Mouse (Mus musculus): ENCODE data around the gene Gramd1a.
A peak's percentile ranks its signal among the peaks of the same experiment; 100 is the strongest.

The Gramd1a gene

DNA sequence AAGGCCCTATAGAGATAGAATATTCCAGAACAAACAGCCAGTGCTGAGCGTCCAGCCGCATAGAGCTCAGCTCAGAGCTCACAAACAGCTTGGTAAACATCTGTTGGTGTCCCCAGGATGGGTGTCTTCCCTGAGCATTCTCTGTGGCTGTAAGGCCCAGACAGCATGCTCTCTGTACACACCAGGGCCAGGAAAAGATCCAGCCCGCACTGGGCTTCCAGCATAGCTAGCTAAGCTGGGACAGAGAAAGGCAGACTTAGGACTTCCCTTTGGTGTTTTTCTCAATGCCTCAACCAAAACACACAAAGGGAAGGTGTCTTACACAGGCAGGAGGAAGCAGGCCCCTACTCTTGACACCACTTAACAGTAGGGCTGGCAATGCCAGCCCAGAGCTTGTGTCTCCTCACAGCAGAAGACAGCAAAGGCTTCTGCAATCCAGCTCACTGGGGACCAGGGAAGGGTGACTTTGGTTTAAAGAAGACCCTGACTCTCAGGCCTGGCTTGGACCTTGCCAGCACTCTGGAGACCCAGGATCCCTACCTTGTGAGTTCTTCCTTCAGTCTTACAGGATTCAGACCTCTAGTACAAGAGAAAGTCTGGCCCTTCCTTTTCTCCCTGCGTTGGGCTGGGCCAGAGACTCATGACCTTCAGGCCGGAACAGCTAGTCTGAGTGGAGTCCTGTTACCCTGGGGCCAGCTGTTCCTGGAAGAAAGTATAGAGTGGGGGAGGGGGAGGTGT lies at the start of gene Gramd1a:
Gene Gramd1a (minus strand): TSS at position 601 of the 738 bp plus-strand sequence.
- no peak for DNase-seq (ENCODE audit: low spot score in 2 of 2)

DNA sequence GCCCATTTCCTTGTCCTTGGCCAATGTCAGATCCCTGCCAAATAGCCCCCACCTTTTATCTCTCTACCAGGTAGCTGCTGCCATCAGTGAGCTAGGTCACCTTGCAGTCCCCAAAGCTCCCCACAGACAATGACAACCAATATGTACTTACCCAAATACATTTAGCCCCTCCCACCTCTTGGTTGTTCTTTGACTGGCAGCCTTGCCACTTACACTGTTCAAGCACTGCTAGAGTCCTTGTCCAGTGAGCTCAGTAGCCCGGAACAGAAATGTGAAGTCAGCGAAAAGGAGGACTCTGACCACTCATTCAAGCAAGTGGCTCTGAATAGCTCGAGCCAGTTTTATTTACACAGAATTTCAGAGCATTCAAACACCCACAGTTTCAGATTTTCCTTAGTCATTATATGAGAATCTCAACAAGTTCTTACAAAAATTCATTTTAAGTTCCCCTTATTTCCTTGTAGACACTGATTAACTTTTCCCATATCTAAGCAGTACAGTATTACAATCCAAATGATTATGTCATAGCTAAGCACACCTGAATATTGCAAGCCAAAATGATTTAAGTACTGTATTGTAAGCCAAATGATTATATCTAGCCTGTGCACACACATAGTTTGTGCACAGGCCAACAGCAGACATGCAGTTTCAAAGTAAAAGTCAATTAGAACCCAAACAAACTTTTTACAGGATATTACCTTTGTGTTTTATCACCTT lies 40.1 kb upstream of the Gramd1a start:
- DNase-seq (ENCODE audit: low spot score in 2 of 2): no peak

DNA sequence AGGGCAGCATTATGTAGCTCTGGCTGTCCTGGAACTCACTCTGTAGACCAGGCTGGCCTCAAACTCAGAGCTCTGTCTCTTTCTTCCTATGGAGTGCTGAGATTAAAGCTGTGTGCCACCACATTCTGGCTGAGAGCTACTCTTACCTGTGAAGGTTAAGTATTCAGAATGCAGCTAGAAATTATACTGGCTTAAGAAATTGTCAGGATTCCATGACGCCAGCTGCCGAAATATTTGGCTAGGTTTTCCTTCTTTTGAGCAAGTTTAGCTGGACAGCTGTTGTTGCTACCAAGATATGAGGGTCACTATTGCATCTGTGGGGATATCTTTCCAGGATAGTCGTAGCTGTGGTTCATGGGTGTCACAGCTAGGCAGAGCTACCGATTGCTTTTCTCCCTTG lies 29.0 kb upstream of the Gramd1a start:
- no peak for DNase-seq (ENCODE audit: low spot score in 2 of 2)

DNA sequence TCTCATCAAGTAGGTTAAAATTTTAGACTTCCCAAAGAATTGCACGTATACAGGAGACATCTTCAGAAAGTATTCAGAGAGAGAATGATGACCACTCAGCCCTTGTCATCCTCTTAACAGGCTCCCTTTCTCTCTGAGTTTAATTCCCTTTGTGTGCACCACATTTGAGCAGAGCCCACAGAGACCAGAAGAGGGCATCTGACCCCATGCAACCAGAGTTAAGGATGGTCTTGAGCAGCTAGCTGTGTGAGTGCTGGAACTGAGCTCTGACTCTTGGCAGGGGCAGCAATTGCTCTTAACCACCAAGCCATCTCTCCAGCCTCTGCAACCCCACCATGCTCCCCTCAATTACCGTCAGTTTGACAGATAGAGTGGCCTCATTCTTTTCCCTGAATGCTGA lies 27.2 kb upstream of the Gramd1a start:
- no peak for DNase-seq (ENCODE audit: low spot score in 2 of 2)

DNA sequence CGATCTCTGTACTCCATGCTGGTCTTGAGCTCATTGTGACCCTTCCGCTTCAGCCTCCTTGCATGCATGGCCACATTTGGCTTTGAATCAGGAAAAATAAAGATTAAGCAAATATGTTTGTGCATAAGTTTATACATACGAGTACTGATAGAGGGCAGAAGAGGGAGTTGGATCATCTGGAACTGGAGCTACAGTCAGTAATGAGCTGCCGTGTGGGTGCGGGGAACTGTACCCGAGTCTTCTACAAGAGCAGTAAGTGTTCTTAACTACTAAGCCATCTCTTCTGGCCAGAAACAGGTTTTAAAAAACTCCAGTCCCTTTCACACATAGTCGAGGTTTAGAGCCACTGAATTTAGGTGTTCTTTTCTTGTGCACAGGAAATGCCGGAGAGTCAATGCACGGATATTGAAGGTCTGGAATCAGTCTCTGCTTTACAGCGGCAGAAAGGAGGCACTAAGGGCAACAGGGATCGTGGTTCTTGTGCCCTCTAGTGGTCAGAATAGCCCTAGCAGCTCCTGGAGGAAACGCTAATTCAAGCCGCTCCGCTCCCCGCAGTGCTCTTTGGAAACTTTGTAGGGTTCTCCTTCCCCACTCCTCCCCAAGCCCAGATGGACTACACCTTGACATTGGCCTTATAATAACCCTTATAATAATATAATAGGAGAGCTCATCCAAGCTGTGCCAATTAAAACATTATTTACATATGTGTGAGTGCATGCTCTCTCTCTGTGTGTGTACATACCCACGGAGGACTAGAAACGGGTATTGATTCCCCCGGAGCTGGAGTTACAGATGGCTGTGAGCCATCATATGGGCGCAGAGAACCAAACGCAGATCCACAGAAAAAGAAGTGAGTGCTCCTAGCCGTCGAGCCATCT lies 21.4 kb upstream of the Gramd1a start:
- DNase-seq (ENCODE audit: low spot score in 2 of 2): peak; percentile 25 to 61

DNA sequence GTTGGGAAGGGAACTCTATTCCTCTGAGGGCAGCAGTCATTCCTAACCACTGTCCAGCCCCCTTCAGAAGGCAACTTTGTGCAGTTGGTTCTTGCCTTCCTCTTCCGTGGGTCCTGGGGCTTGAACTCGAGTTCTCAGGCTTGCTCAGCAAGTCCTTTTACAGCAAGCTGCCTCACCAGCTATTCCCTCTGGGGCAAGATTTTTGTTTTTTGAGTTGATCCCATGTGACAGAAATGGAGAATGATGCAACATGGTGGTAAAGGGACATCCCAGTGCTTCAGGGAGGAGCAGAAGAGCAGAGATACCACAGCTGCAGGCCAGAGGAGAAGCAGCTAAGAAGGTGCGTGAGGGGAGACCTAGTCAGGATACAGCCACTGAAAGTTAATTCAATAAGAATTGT lies 19.4 kb upstream of the Gramd1a start:
- no peak for DNase-seq (ENCODE audit: low spot score in 2 of 2)

DNA sequence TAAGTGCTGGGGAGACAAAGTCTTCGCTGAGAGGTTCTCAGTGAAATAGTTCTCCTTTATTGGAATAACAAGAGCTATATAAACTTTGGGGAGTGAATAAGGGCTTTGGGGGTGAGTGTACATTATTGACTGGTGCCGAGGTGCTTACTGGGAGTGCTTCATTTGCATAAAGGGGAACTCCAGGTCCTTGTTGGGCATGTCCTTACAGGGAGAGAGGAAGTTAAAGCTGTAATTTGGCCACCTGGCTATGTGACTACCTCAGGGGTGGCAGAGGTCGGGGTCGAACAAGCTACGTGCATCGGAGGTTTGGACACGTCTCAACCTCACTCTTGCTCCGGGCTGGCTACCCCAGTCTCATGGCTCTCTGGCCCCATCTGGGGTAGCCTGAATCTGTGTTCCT lies 18.8 kb upstream of the Gramd1a start:
- DNase-seq (ENCODE audit: low spot score in 2 of 2): no peak

DNA sequence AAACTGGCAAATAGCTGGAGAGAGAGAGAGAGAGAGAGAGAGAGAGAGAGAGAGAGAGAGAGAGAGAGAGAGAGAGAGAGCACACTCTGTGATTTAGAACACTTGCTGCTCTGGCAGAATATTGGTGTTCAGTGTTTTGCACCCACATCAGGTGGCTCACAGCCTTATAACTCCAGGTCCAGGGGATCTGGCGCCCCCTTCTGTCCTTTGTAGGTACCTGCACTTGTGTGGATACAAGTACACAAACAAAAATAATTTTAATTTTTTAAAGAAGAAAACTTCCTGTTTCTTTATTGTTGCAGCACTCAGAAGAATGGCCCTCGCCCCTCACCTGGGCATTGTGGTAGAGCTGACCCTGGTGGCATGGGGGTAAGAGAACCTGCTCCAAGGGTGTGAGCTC lies 16.5 kb upstream of the Gramd1a start:
- DNase-seq (ENCODE audit: low spot score in 2 of 2): peak in 1 of 2 experiments; percentile 42

DNA sequence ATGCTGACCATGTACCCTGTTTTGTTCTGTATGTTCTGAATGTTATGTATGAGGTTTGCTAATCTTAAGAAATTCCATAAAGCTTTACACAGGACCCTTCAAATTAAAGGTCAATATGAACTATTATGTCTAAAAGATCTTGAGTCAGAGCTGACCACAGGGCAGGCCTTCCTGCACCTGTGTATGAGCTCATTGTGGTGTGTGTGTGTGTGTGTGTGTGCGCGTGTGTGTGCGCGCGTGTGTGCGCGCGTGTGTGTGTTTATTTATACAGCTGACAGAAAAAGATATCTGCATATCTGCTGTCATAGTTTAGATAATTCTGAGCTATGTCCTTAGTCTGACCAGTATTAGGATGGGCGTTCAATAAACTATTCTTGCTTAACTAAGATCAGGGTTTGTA lies 14.8 kb upstream of the Gramd1a start:
- DNase-seq (ENCODE audit: low spot score in 2 of 2): no peak

DNA sequence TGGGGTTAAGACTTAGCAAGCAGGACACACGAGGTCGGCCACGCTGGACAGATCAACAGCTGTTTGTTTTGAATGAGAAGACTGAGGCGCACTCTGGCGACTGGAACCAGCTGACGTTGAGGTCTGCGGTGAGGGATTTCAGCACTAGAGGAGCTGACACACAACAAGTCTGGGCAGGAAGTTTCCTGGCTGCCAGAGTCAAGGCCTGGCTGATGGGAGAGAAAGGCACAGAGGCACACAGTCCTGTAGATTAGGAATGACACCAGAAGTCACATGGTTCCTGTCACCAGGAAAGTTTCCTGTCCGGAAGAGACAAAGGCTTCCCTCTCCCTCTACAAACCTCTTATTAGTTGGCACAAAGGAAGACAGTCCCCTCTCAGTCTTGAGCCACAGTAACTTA lies 12.7 kb upstream of the Gramd1a start:
- DNase-seq (ENCODE audit: low spot score in 2 of 2): no peak

DNA sequence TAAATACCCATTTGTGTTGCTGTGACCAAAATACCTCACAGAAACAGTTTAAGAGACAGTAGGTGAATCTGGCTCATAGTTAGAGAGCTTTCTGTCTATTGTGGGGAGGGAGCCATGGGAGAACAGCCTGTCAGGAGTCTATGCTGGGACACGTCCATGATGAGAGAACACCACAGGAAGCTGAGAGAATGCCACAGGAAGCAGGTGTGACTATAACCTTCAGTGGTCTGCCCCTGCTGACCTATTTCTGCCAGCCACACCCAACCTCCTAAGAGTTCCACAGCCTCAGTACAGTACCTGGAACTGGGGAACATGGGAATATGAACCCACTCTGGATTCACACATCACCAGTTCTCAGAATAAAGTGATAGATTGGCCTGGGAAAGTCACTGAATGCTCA lies 9.1 kb upstream of the Gramd1a start:
- no peak for DNase-seq (ENCODE audit: low spot score in 2 of 2)

DNA sequence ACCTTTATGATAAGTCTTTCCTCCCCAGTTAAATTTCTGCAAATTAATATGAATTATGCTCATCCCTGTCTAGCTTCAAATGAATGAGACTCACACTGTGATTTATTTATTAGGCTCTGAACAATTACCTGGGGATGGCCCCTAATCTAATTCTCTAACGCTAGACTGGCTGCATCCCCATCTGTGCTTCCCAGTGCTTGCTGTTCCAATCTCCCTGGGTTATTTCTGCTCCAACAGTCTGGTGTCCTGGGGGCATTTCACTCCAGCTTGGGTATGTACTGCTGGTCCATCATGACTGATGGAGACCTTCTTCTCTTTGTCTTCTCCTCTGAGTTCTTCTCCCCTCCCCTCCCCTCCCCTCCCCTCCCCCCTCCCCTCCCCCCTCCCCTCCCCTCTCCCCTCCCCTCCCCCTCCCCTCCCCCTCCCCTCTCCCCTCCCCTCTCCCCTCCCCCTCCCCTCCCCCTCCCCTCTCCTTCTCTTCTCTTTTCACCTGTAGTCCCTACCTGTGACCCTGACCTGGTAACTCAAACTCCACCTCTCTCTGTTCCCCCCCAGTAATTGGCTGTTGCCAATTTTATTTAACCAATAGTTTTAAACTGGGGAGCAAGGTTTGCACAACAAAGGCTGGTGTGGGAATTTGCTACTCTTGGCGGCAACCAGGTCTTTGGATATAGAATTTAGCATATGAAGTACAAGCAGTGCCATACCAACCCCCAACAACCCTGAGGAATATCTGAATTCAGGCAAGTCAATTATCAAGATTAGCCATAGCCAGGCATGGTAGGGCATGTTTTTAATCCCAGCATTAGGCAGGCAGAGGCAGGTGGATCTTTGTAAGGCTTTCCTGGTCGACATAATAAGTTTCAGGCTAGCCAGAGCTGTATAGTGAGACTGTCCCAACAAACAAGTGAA lies 8.2 kb upstream of the Gramd1a start:
- no peak for DNase-seq (ENCODE audit: low spot score in 2 of 2)

DNA sequence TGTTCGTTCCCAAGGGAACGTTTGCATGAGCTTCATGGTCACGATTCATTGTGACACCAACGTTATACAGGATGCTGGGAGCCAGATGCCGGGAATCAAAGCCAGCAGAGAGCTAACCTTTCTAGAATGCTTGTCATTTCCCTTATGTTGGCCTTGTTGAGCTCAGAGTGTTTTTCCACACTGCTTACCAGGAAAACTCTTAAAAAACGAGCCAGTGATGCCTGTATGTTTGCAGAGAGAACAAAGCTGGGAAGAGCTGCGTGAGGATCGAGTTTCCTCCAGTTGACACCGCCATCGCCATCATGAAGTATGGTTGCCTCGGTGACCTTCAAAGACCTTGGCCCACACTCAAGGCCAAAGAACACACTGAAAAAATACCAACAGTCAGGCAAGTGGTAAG lies 6.6 kb upstream of the Gramd1a start:
- DNase-seq (ENCODE audit: low spot score in 2 of 2): no peak

DNA sequence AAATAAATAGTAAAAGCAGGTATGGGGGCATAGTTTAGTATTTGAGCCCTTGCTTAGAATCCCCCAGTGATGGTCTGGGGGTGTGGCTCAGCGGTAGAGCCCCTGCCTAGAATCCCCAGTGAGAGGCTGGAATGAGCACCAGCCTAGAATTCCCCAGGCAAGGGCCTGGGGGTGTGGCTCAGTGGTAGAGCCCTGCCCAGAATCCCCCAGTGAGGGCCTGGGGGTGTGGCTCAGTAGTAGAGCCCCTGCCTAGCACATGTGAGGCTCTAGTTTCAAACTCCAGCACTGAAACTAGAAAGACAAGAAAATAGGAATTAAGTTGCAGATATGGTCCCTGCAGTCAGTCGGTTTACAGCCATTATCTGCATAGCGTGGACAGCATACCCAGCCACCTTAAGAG lies 6.1 kb upstream of the Gramd1a start:
- DNase-seq (ENCODE audit: low spot score in 2 of 2): no peak

DNA sequence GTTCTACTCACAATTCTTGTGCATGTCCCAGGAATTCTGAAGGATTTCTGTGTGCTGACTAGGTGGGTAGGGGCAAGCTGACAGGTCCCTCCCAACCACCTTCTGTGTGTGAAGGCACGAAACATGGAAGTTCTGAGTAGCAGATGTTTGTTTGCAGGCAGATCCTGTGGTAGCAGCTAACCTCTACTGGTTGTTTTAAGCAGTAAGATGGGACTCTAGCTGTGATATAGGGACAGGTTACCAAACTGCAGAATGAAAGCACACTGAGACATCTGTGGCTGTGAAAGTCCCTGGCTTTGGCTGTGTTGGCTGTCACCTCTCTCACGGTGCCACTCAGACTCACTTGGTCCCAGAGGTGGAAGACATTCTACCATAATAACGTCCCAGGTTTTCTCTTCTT lies 5.5 kb upstream of the Gramd1a start:
- no peak for DNase-seq (ENCODE audit: low spot score in 2 of 2)

DNA sequence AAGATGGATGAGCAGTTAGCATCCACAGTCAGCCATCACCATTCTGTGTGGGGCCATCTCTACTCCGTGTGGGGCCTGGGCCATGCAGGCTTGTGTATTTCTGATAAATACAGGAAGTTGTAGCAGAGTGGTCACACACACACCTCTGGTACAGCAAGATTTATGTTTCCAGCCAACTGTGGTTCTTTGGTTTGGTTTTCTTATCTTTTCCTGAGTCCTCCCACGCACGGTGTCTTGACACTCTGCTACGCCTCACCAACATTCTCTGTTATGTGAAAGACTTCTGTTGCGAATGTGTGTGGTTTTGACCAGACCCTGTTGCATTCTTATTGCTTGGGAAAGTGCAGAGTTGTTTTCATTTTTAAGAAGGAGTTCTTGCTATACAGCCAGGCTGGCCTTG lies 5.1 kb upstream of the Gramd1a start:
- DNase-seq (ENCODE audit: low spot score in 2 of 2): no peak

DNA sequence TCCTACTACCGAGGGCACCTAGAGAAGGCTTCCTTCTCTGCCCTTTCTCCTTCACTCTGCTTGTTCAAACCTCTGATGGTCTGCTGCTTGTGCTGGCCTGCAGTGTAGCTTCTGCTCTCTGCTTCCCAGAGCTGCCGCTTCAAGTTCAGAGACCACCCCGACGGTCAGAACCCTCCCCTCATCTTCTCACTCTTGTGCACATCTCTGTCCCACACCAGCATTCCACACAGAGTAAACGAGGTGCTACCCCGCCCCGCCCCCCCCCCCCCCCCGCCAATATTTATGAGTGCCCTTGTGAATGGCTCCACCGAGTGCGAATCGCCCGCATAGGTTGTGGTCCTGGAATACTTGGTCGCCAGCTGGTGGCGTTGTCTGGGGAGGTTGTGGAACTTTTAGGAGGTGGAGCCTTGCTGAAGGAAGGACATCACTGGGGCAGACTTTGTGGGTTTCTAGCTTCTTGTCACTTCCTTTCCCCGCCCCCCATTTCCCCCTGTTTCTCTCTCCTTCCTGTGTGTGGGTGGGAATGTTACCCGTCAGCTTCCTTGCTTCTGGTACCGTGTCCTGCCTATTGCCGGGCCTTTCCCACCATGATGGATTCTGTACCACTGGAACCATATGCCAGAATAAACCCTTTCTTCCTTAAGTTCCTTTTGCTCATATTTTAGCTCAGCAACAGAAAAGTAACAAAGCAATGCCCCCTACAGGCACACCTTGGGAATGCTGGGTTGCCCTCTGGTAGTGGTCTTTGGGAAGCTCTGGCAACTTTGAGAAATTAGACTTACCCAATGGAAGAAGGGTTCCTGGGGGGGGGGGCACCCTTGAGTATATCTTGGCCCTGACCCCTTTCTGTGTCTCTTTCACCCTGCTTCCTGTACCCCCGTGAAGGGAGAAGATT lies 585 bp upstream of the Gramd1a start:
- DNase-seq (ENCODE audit: low spot score in 2 of 2): peak in 1 of 2 experiments; percentile 30

DNA sequence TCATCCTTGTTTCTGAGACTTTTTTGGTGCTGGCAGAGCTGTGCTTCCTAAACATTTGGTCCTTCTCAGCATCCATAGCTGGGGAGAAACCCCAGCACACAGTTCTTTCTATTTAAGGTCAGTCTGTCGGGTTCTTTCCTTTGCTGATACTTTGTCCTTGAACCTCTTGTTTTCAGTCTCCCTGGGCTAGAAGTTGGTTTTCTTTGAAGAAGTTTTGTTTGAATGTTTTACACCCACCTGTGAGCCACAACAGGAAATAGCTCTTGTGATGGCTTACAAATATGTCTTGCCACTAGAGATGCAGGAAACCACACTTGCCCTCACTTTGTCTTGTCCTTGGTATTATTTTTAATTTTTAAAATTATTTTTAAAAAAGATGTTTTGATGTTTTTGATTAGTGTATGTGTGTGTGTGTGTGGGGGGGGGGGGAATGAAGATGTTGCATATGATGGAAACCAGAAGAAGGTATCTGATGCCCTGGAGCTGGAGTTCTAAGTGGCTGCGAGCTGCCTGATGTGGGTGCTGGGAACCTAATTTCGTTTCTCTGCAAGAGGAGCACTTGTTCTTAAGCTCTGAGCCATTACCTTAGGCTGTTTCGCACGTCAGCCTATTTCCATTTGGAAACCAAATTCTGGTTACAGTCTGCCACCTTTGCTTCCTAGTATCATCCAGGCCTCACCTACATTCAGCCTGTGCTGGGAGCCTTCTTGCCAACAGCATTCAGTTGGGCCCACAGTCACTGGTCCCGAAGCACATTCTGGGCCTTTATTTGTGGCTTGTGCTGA lies 2.0 kb downstream of the Gramd1a start:
- DNase-seq (ENCODE audit: low spot score in 2 of 2): no peak

Data from spleen, postnatal 14 days (tissue).